Mouse (Mus musculus): Measurements from ENCODE around the gene Tmem109.

The Tmem109 gene

DNA sequence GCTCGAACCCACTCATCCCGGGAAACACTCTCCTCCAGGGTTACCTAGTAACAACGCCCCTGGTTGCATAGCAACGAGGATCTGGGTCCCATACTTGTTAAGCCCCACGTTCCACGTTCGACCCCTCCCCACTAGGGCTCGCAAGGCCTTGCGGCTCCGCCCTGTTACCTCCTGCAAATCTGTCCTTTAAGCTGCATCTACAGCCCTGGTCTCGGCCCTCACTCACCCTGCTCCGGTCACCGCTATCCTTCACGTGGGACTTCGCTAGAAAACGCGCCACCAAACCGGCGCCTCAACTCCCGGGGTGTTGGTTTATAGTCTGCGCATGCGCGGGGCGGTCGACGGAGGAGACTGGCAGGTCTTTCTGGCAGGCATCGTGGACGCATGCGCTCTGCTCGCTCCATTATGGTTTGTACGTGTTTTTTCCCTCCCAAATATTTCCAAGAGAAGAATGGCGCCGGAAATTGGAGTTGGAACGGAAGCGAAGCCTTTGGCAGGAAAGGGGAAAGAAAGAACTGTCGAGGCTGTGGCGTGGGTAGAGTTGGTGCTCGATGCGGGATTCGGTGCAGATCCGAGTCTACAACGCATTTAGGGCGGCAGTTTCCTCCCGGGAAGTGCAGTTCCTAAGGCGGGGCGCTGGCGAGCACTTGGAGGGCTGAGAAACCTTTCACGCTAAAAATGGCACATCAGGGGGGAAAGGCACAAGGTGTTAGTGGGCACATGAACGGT, at the start of gene Tmem109:
Tmem109 (minus strand) TSS at position 576 of the 729 bp plus-strand sequence.
- in situ Hi-C loops (cut with MboI, MseI): no loop called here

- in situ Hi-C loops (cut with MboI, MseI): no loop called here
Observed at GRCm38 (mm10) chr19:10930641-10931040, 48.8 kb upstream of the Tmem109 start.

DNA sequence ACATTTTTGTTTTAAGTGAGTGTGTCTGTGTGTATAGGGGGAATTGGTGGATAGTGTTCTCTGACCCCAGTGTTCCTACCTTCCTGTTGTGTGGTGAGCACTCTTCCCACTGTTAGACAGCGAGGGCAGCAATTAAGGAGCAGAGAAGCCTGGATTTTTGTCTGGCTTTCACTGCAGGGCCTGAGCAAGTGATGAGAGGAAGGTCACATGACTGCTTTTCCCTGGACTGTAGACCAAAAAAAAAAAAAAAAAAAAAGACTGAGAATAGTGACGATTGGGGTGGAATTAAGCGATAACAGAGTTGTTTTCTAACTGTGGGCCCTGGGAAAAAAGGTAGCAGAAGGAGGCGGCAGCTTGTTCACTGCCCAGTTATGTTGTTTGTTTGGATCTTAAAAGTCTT, 44.9 kb upstream of the Tmem109 start:
- in situ Hi-C loops (cut with MboI, MseI): no loop called here

- in situ Hi-C loops (cut with MboI, MseI): no loop called here
Observed at GRCm38 (mm10) chr19:10926123-10926621, 44.4 kb upstream of the Tmem109 start.

DNA sequence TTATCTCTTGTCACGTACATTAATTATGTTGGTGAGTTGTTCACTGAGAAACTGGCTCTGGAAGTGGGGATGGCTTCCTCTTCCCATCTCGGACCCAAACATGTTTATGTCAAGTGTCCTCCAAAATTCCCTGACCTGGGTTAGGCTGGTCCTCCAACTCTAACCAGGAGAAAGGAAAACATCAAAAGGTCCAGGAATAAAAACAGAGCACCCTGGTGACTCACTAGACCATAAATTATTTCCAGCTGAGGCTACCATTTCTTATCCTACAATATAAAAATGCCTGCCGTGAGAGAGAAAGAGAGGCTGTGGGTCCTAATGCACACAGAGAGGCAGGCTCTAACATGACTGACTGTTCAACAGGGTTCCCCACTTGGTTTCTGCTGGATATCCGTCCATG, 42.4 kb upstream of the Tmem109 start:
- in situ Hi-C loops (cut with MboI, MseI): no loop called here

- in situ Hi-C loops (cut with MboI, MseI): no loop called here
Observed at GRCm38 (mm10) chr19:10921058-10921457, 39.3 kb upstream of the Tmem109 start.

GRCm38 (mm10) chr19:10920532-10920931, 38.7 kb upstream of the Tmem109 start, which contains the start of gene Zp1:
TSS of gene Zp1 (minus strand) at chr19:10920632.
- in situ Hi-C loops (cut with MboI, MseI): no loop called here

GRCm38 (mm10) chr19:10918321-10918991, 36.7 kb upstream of the Tmem109 start:
- in situ Hi-C loops (cut with MboI, MseI): loop anchor here (5.0 kb wide), 1 partner anchor 66 kb away; no protein-coding TSS in a partner anchor

- in situ Hi-C loops (cut with MboI, MseI): loop anchor here (5.0 kb wide), 1 partner anchor 64 kb away; no protein-coding TSS in a partner anchor
Observed at GRCm38 (mm10) chr19:10916506-10916905, 34.7 kb upstream of the Tmem109 start.

- in situ Hi-C loops (cut with MboI, MseI): loop anchor here (5.0 kb wide), 1 partner anchor 63 kb away; no protein-coding TSS in a partner anchor
Observed at GRCm38 (mm10) chr19:10914870-10915269, 33.1 kb upstream of the Tmem109 start.

DNA sequence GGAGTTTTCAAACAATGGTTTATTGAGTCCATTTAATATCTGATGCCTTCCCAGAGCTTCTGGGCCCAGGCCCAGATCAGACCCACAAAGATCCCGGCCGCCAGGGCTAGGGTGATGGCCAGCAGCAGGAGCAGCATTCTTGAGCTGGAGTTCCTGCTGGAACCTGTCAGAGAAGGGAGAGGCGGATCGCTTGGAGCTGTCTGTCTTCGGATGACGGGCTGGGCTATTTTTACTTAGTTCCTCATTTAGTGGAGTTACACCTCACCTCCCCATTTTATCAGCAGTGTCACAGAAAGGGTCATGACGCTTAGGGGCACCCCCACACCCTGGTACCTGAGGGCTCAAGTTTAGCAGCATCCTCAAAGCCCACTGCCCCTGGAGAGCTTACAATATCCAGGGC, 32.5 kb upstream of the Tmem109 start:
- in situ Hi-C loops (cut with MboI, MseI): no loop called here

DNA sequence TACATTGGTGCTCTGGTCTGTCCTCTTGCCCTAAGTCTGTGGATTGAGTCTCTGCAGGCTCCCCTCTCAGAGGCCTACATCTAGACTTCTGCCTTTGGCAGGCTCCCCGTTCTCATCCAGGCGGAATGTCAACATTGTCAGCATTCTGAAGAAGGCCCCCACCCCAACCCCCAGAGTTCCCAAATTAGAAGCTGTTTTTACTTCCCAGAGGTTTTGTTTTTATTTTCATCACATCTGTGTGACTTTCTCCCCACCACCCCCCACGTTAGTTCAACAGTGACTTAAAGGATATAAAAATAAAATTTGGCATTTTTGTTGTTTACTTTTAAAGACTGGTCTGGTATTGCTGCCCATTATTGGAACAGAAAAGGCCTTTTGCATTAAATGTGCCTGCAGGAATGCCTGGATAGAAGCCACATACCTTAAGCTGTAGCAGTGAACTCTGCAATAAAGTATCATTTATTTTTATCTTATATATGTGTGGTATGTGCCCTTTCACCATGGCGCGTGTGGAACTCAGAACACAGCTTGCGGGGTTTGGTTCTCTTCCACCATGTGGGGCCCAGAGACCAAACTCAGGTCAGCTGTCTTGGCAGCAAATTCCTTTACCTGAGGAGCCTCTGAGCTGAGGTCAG, 27.4 kb upstream of the Tmem109 start:
- in situ Hi-C loops (cut with MboI, MseI): no loop called here

GRCm38 (mm10) chr19:10907891-10908290, 26.1 kb upstream of the Tmem109 start:
- in situ Hi-C loops (cut with MboI, MseI): no loop called here

- in situ Hi-C loops (cut with MboI, MseI): no loop called here
Observed at GRCm38 (mm10) chr19:10905728-10906000, 23.9 kb upstream of the Tmem109 start.

DNA sequence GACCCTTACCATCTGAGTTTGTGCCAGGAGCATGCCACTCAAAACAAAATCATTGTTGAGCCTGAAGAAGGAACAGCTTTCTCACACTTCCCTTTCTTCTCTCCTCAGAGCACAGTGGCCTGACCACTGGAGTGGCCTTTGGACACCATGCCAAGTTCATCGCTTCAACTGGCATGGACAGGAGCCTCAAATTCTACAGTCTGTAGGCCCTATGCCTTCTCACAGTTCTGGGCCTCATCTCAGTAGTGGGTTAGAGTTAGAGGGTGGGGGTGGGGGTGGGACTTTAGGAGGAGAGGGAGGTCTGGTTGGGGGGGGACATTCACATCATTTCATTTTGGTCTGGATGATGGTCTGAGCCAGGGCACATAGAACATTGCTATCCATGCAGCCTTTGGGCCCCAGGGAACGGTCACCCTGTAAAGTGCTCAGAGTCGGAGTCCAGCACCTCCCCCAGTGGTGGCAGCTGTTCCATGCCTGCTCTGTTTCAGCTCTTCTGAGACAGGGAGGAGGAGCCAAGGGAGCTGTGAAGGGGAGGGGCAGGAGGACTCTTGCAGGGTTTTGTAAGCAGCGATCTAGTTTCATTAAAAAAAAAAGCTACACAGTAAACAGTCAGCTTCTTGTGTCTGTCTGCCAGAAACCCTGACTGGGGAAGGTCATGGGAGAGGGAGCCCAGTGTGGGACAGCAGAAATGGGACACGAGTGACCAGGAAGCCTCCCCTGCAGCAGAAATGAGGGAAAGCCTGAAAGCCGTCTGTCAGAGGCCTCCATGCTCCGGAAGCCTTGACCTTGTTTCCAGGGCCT, 23.3 kb upstream of the Tmem109 start:
- in situ Hi-C loops (cut with MboI, MseI): no loop called here

GRCm38 (mm10) chr19:10904512-10904911, 22.7 kb upstream of the Tmem109 start:
- in situ Hi-C loops (cut with MboI, MseI): no loop called here

DNA sequence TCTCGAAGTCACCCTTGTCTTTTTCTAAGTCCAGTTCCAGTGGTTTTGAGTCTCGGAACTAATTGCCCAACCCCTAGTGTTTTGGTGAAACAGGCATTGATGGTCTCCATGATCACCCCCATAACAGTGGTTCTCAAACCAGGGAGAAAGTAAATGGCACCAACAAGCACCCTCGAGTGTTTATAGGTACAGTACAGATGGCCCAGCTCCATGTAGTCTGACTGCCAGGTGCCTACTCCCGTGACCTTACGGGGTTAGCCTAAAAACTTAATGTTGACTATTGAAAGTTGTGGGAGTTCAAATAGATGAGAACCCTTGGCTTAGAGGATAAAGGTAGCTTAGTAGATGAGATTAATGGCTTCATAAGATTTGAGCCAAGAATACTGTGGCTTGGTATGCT, 19.2 kb upstream of the Tmem109 start:
- in situ Hi-C loops (cut with MboI, MseI): no loop called here

- in situ Hi-C loops (cut with MboI, MseI): no loop called here
Observed at GRCm38 (mm10) chr19:10900315-10900714, 18.5 kb upstream of the Tmem109 start.

DNA sequence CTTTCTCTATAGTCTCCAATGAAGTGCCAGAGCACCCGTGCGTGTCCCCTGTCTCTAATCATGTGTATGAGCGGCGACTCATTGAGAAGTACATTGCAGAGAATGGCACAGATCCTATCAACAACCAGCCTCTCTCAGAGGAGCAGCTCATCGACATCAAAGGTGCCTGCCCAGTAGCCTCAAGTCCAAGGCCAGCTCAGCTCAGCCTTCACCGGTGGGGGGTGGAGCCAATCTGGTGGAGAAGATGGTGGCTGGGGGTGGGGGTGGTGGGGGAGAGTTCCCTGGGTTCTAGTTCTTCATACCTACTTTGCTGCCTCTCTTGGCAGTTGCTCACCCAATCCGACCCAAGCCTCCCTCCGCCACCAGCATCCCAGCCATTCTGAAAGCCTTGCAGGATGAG, 15.7 kb upstream of the Tmem109 start:
- in situ Hi-C loops (cut with MboI, MseI): no loop called here

DNA sequence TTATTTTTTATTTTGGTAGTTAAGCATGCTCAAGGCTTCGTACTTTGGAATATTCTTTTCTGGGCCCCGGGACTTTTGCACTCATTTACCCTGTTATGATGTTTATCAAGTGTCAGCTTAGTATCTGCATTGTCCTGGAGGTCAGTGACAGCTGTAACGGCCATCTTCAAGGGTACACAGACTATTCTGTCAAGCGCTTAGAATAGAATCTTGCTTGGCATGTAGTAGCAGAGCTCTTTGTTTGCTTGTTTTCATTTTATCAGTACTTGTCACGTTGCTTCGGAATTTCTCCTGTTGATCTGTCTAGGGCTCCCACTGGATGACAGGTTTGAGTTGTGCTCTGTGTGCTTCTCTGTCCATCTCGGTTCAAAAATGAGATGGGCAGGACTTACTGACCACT, 15.0 kb upstream of the Tmem109 start:
- in situ Hi-C loops (cut with MboI, MseI): no loop called here

DNA sequence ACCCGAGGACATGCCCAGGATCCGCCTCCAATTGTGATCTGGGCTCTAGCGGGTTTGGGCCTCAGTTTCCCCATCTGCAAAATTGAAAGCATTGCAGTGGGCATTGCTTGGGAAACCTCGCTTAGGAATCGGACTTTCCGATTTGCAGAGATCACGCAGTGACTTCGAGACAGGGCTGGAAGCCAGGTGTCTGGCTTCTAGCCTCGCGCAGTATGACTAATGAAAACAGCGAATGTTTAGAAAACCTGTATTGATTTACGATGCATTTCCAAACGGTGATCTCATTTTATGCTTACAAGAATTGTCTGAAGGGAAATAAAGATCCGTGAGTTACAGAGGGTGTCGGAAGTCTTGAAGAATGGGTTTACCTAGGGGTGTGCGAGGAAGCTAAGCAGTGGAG, 13.9 kb upstream of the Tmem109 start:
- in situ Hi-C loops (cut with MboI, MseI): no loop called here

DNA sequence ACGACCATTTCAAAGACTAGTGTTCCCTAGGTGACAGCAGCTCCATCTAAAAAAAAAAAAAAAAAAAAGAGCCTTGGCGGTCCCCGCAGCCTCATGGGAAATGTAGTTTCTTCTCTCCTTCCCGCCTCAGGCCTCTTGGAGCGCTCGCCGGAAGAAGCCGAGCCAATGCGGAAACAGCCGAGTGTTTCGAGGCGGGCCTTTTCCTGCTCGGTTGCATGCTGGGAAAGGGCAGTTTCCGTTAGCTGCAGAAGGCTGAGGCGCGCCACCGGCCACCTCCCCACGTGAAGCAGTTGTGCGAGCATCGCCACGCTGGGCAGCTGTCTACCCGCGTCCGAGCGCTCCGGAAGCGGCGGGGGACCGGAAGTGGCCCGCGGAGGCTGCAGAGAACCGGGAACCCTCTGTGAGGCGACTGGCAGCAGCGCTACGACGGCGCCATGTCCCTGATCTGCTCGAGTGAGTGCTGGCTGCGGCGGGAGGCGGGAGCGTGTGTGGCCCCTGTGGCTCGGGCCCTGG, 13.3 kb upstream of the Tmem109 start, which contains the start of gene Prpf19:
Prpf19 (plus strand) TSS at position 216 of the 513 bp plus-strand sequence.
- in situ Hi-C loops (cut with MboI, MseI): no loop called here
